Mouse (Mus musculus): ENCODE measurements around the gene Tut1. TPM values are rescaled to one million over a fixed set of nuclear protein-coding genes. Genes with fewer than 3 reads are reported as not detected.
"Not testable (repeated sequence)": the region's sequence is repeated elsewhere in the genome, so short reads cannot be mapped to it uniquely, and the experiment has no call there.

Gene Tut1
- polyA plus RNA-seq, 1 experiment from 2014 or later: 26.2 TPM

- H3K4me1 ChIP-seq (ENCODE audit: control insufficient read depth, insufficient read depth, low read length): peaks cover 17% of the 10 kb centered on the region
- H3K4me2 ChIP-seq (ENCODE audit: low read length): peak overlapping the region; percentile 94
- H3K9ac ChIP-seq (ENCODE audit: low read depth, low read length): peak overlapping the region; percentile 82
- H3K27ac ChIP-seq (ENCODE audit: low read length): peak overlapping the region; percentile 85
- H3K36me3 ChIP-seq (ENCODE audit: control insufficient read depth, insufficient read depth, low read length): peaks cover 48% of the 10 kb centered on the region
- peak overlapping the region; percentile 78 for H3K4me3 ChIP-seq (ENCODE audit: low read depth, low read length)
- 0 out of 2 replicates have a peak, but pooled peaks have one; percentile 2 for ATAC-seq
- no peaks in the 10 kb centered on the region for H3K9me3 ChIP-seq (replicated peaks; ENCODE audit: control insufficient read depth, low read length, poor library complexity, severe bottlenecking)
- 0% methylated on average over 8 of the region's 8 CpGs for WGBS
- H3K27me3 ChIP-seq (ENCODE audit: control insufficient read depth, insufficient read depth, low read depth, low read length): no peaks in the 10 kb centered on the region
These were observed 13.7 kb downstream of the Tut1 start for GRCm38 (mm10) chr19:8967373-8967743.

GRCm38 (mm10) chr19:8967893-8968292, 14.2 kb downstream of the Tut1 start:
- H3K36me3 ChIP-seq (ENCODE audit: control insufficient read depth, insufficient read depth, low read length): peaks cover 45% of the 10 kb centered on the region
- H3K27me3 ChIP-seq (ENCODE audit: control insufficient read depth, insufficient read depth, low read depth, low read length): no peaks in the 10 kb centered on the region
- no peak for ATAC-seq
- H3K9ac ChIP-seq (ENCODE audit: low read depth, low read length): peak overlapping the region; percentile 82
- H3K4me1 ChIP-seq (ENCODE audit: control insufficient read depth, insufficient read depth, low read length): peaks cover 17% of the 10 kb centered on the region
- H3K27ac ChIP-seq (ENCODE audit: low read length): peak overlapping the region; percentile 85
- peak overlapping the region; percentile 78 for H3K4me3 ChIP-seq (ENCODE audit: low read depth, low read length)
- 4% methylated on average over 7 of the region's 9 CpGs for WGBS
- no peaks in the 10 kb centered on the region for H3K9me3 ChIP-seq (replicated peaks; ENCODE audit: control insufficient read depth, low read length, poor library complexity, severe bottlenecking)
- H3K4me2 ChIP-seq (ENCODE audit: low read length): peak overlapping the region; percentile 94

GRCm38 (mm10) chr19:8972491-8972890, 18.8 kb downstream of the Tut1 start:
- peaks cover 14% of the 10 kb centered on the region for H3K4me1 ChIP-seq (ENCODE audit: control insufficient read depth, insufficient read depth, low read length)
- H3K36me3 ChIP-seq (ENCODE audit: control insufficient read depth, insufficient read depth, low read length): peaks cover 53% of the 10 kb centered on the region
- H3K27me3 ChIP-seq (ENCODE audit: control insufficient read depth, insufficient read depth, low read depth, low read length); H3K9ac ChIP-seq (ENCODE audit: low read depth, low read length); ATAC-seq; H3K4me3 ChIP-seq (ENCODE audit: low read depth, low read length); H3K27ac ChIP-seq (ENCODE audit: low read length); H3K4me2 ChIP-seq (ENCODE audit: low read length); H3K9me3 ChIP-seq (replicated peaks; ENCODE audit: control insufficient read depth, low read length, poor library complexity, severe bottlenecking): not testable (repeated sequence)
- WGBS: 90% methylated on average over 8 of the region's 8 CpGs

- H3K9ac ChIP-seq (ENCODE audit: low read depth, low read length): no peak overlapping the region
- no peak for ATAC-seq
- WGBS: 95% methylated on average over 1 of the region's 1 CpGs
- no peaks in the 10 kb centered on the region for H3K27me3 ChIP-seq (ENCODE audit: control insufficient read depth, insufficient read depth, low read depth, low read length)
- no peak overlapping the region for H3K4me2 ChIP-seq (ENCODE audit: low read length)
- no peak overlapping the region for H3K4me3 ChIP-seq (ENCODE audit: low read depth, low read length)
- H3K36me3 ChIP-seq (ENCODE audit: control insufficient read depth, insufficient read depth, low read length): peaks cover 59% of the 10 kb centered on the region
- no peaks in the 10 kb centered on the region for H3K9me3 ChIP-seq (replicated peaks; ENCODE audit: control insufficient read depth, low read length, poor library complexity, severe bottlenecking)
- H3K4me1 ChIP-seq (ENCODE audit: control insufficient read depth, insufficient read depth, low read length): no peaks in the 10 kb centered on the region
- no peak overlapping the region for H3K27ac ChIP-seq (ENCODE audit: low read length)
These were observed 21.0 kb downstream of the Tut1 start for GRCm38 (mm10) chr19:8974638-8975037.

- no peaks in the 10 kb centered on the region for H3K9me3 ChIP-seq (replicated peaks; ENCODE audit: control insufficient read depth, low read length, poor library complexity, severe bottlenecking)
- H3K4me3 ChIP-seq (ENCODE audit: low read depth, low read length): no peak overlapping the region
- 99% methylated on average over 2 of the region's 2 CpGs for WGBS
- H3K4me2 ChIP-seq (ENCODE audit: low read length): no peak overlapping the region
- no peaks in the 10 kb centered on the region for H3K4me1 ChIP-seq (ENCODE audit: control insufficient read depth, insufficient read depth, low read length)
- H3K36me3 ChIP-seq (ENCODE audit: control insufficient read depth, insufficient read depth, low read length): peaks cover 57% of the 10 kb centered on the region
- H3K9ac ChIP-seq (ENCODE audit: low read depth, low read length): no peak overlapping the region
- H3K27me3 ChIP-seq (ENCODE audit: control insufficient read depth, insufficient read depth, low read depth, low read length): no peaks in the 10 kb centered on the region
- no peak overlapping the region for H3K27ac ChIP-seq (ENCODE audit: low read length)
- no peak for ATAC-seq
These were observed 21.8 kb downstream of the Tut1 start for GRCm38 (mm10) chr19:8975491-8975890.

- H3K4me2 ChIP-seq (ENCODE audit: low read length): no peak overlapping the region
- no peak overlapping the region for H3K4me3 ChIP-seq (ENCODE audit: low read depth, low read length)
- no peak overlapping the region for H3K27ac ChIP-seq (ENCODE audit: low read length)
- WGBS: 51% methylated on average over 3 of the region's 3 CpGs
- no peaks in the 10 kb centered on the region for H3K9me3 ChIP-seq (replicated peaks; ENCODE audit: control insufficient read depth, low read length, poor library complexity, severe bottlenecking)
- no peaks in the 10 kb centered on the region for H3K4me1 ChIP-seq (ENCODE audit: control insufficient read depth, insufficient read depth, low read length)
- no peak overlapping the region for H3K9ac ChIP-seq (ENCODE audit: low read depth, low read length)
- ATAC-seq: peak; percentile 58; the same call in 1 of the 2 replicates
- H3K27me3 ChIP-seq (ENCODE audit: control insufficient read depth, insufficient read depth, low read depth, low read length): no peaks in the 10 kb centered on the region
- H3K36me3 ChIP-seq (ENCODE audit: control insufficient read depth, insufficient read depth, low read length): peaks cover 47% of the 10 kb centered on the region
These were observed 22.9 kb downstream of the Tut1 start for GRCm38 (mm10) chr19:8976535-8976934.

- Histone ChIP-seq H3K27ac (ENCODE audit: low read length) (no peak overlapping the region), H3K4me3 (ENCODE audit: low read depth, low read length) (no peak overlapping the region), H3K9ac (ENCODE audit: low read depth, low read length) (no peak overlapping the region), H3K36me3 (ENCODE audit: control insufficient read depth, insufficient read depth, low read length) (peaks cover 19% of the 10 kb centered on the region), H3K9me3 (replicated peaks; ENCODE audit: control insufficient read depth, low read length, poor library complexity, severe bottlenecking) (no peaks in the 10 kb centered on the region), H3K27me3 (ENCODE audit: control insufficient read depth, insufficient read depth, low read depth, low read length) (no peaks in the 10 kb centered on the region), H3K4me1 (ENCODE audit: control insufficient read depth, insufficient read depth, low read length) (peaks cover 22% of the 10 kb centered on the region), H3K4me2 (ENCODE audit: low read length) (no peak overlapping the region)
- 67% methylated on average over 5 of the region's 5 CpGs for WGBS
- ATAC-seq: no peak
These were observed 27.1 kb downstream of the Tut1 start for GRCm38 (mm10) chr19:8980771-8981170.

GRCm38 (mm10) chr19:8981450-8982168, 28.0 kb downstream of the Tut1 start:
- 72% methylated on average over 2 of the region's 2 CpGs for WGBS
- H3K4me2 ChIP-seq (ENCODE audit: low read length): no peak overlapping the region
- H3K36me3 ChIP-seq (ENCODE audit: control insufficient read depth, insufficient read depth, low read length): peaks cover 19% of the 10 kb centered on the region
- H3K27me3 ChIP-seq (ENCODE audit: control insufficient read depth, insufficient read depth, low read depth, low read length): no peaks in the 10 kb centered on the region
- no peaks in the 10 kb centered on the region for H3K9me3 ChIP-seq (replicated peaks; ENCODE audit: control insufficient read depth, low read length, poor library complexity, severe bottlenecking)
- no peak overlapping the region for H3K4me3 ChIP-seq (ENCODE audit: low read depth, low read length)
- no peak overlapping the region for H3K27ac ChIP-seq (ENCODE audit: low read length)
- H3K9ac ChIP-seq (ENCODE audit: low read depth, low read length): no peak overlapping the region
- ATAC-seq: no peak
- peaks cover 22% of the 10 kb centered on the region for H3K4me1 ChIP-seq (ENCODE audit: control insufficient read depth, insufficient read depth, low read length)

- H3K4me1 ChIP-seq (ENCODE audit: control insufficient read depth, insufficient read depth, low read length): peaks cover 22% of the 10 kb centered on the region
- no peak for ATAC-seq
- H3K27ac ChIP-seq (ENCODE audit: low read length): no peak overlapping the region
- H3K4me2 ChIP-seq (ENCODE audit: low read length): no peak overlapping the region
- H3K27me3 ChIP-seq (ENCODE audit: control insufficient read depth, insufficient read depth, low read depth, low read length): no peaks in the 10 kb centered on the region
- no peak overlapping the region for H3K4me3 ChIP-seq (ENCODE audit: low read depth, low read length)
- H3K9me3 ChIP-seq (replicated peaks; ENCODE audit: control insufficient read depth, low read length, poor library complexity, severe bottlenecking): no peaks in the 10 kb centered on the region
- H3K9ac ChIP-seq (ENCODE audit: low read depth, low read length): no peak overlapping the region
- H3K36me3 ChIP-seq (ENCODE audit: control insufficient read depth, insufficient read depth, low read length): peaks cover 13% of the 10 kb centered on the region
- WGBS: 58% methylated on average over 5 of the region's 5 CpGs
These were observed 28.9 kb downstream of the Tut1 start for GRCm38 (mm10) chr19:8982303-8983149.
